Mouse (Mus musculus) embryonic facial prominence, embryonic 10.5 days (tissue): ENCODE measurements at regions not wholly inside any gene's neighbourhood (a gene's known extent, or its start where the extent isn't known, plus 50 kb on each side); places are given as distances from the start of the nearest gene placed in this dataset.

Source experiments
- DNase-seq: peaks from one replicate; pipeline ENCODE4 v3.0.0-alpha.2; 2017; ENCODE audit warnings: low spot score
- H3K27ac ChIP-seq: fragments of 300-500 bp; sonication (generic); replicated peaks from 2 replicates; pipeline ENCODE4 v1.5.1; 2016; ENCODE audit warnings: mild to moderate bottlenecking
- H3K27me3 ChIP-seq: fragments of 300-500 bp; sonication (generic); replicated peaks from 2 replicates; pipeline ENCODE4 v1.6.1; 2016; ENCODE audit warnings: low read depth, mild to moderate bottlenecking; ENCODE audit not compliant: poor library complexity, severe bottlenecking
- H3K36me3 ChIP-seq: fragments of 300-500 bp; sonication (generic); replicated peaks from 2 replicates; pipeline ENCODE4 v1.6.1; 2016; ENCODE audit warnings: mild to moderate bottlenecking, moderate library complexity
- H3K4me1 ChIP-seq: fragments of 300-500 bp; sonication (generic); 2 replicates; pipeline ENCODE4 v1.6.1; 2016
- H3K4me3 ChIP-seq: fragments of 300-500 bp; sonication (generic); 2 replicates; pipeline ENCODE4 v1.5.1; 2016; ENCODE audit warnings: mild to moderate bottlenecking, moderate library complexity
- H3K9me3 ChIP-seq: fragments of 300-500 bp; sonication (generic); 2 replicates; pipeline ENCODE4 v1.6.1; 2016; ENCODE audit warnings: mild to moderate bottlenecking
- WGBS: fragments of 180-500 bp; shearing (Covaris S2); methylation state at CpG from one replicate; pipeline ENCODE4 v1.1.7; 2016; 5-methylcytosine and 5-hydroxymethylcytosine counted together

- H3K27ac ChIP-seq: no peak overlapping the region
- H3K4me3 ChIP-seq: no peak overlapping the region
- no peaks in the 10 kb centered on the region for H3K9me3 ChIP-seq
- no peaks in the 10 kb centered on the region for H3K4me1 ChIP-seq
- DNase-seq: no peak
- H3K27me3 ChIP-seq: no peaks in the 10 kb centered on the region
- WGBS: 60% methylated on average over 3 of the region's 3 CpGs
- no peaks in the 10 kb centered on the region for H3K36me3 ChIP-seq
Observed at GRCm38 (mm10) chr16:24296790-24297189, 96.5 kb upstream of the Lpp start.

DNA sequence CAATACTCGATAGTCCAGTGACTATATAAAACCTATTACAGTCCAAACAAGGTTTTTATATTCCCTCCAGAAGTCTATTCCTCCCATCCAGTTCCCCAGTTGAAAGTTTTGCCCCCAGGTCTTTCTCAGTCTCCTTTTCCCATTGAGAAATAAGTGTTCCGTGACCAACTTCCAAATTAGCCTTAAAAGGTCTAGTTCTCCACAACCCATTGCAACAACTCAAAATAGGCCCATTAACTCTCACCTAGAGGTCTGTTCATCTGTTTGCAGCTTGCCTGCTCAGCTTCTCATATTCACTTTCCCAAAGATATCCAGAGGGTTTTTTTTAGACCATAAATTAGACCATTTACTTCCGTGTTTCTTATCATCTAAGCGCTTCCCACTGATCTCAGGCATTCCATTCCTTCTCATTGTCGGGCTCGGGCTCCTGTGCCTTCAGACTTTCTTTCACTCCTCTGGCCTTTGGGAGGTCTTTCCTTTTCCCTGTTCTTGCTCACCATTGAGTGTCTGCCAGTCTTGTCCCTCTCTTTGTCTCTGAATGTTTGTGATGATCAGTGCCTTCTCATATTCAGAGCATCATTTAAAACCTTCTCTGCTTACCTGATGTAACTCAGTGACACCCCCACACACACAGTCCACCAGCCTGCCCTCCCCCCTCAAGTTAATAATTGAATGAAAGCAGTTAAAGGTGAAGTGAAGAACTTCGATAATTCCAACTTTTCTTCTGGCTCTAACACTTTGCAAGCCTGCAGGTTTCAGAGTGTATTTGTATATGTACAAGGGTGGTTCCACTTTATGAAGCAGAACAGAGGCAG is 97.5 kb upstream of the Lpp start:
- H3K27ac ChIP-seq: no peak overlapping the region
- H3K27me3 ChIP-seq: no peaks in the 10 kb centered on the region
- no peak for DNase-seq
- no peak overlapping the region for H3K4me3 ChIP-seq
- no peaks in the 10 kb centered on the region for H3K36me3 ChIP-seq
- H3K9me3 ChIP-seq: no peaks in the 10 kb centered on the region
- H3K4me1 ChIP-seq: no peaks in the 10 kb centered on the region
- WGBS: 83% methylated on average over 7 of the region's 7 CpGs

DNA sequence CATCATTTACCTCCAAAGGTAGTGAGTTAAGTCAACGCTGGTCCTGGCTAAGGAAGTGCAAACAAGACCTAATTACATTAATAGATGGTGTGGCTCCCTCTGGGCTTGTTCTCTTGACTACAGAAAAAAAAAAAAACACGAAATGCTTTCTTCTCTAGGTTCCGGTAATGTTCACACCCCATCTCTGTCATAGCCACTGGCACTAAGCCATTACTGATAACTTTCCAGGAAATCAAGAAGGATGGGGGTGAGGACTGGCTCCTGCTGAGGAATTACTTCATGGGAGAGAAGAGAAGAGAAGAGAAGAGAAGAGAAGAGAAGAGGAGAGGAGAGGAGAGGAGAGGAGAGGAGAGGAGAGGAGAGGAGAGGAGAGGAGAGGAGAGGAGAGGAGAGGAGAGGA is 109.1 kb upstream of the Lpp start:
- DNase-seq: no peak

DNA sequence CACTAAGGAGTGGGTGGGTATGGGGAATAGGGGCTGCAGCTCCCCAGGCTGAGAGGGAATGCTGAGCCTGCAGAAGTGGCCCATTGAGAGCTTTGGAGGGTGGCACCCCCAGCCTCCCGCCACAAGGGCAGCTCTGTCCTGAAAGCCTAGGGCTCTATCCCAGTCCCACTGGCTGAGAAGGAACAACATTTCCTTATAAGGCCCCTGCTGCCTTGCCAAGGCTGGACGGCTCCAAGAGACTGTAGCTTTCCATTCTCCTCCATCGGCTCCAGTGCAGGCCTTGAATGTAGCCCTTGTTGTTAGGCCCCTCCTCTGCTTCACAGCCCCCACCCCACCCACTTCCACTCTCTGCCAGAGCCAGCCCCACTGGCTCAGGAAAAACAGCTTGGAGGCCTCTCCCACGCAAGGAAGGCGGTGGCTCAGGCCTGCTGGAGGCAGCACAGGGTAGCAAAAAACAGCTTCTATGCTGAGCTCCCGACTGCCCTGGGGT is 111.1 kb upstream of the Lpp start:
- peak; percentile 68 for DNase-seq
- H3K27ac ChIP-seq: peak overlapping the region; percentile 75
- peaks cover 17% of the 10 kb centered on the region for H3K4me1 ChIP-seq
- 12% methylated on average over 6 of the region's 6 CpGs for WGBS
- H3K4me3 ChIP-seq: no peak overlapping the region
- H3K9me3 ChIP-seq: no peaks in the 10 kb centered on the region
- no peaks in the 10 kb centered on the region for H3K27me3 ChIP-seq
- no peaks in the 10 kb centered on the region for H3K36me3 ChIP-seq

More for the DNA sequence above, 109.1 kb upstream of the Lpp start:
- Histone ChIP-seq H3K36me3 (no peaks in the 10 kb centered on the region), H3K4me1 (peaks cover 11% of the 10 kb centered on the region), H3K9me3 (no peaks in the 10 kb centered on the region), H3K4me3 (no peak overlapping the region), H3K27me3 (no peaks in the 10 kb centered on the region), H3K27ac (no peak overlapping the region)
- 36% methylated on average over 3 of the region's 3 CpGs for WGBS

- 77% methylated on average over 5 of the region's 5 CpGs for WGBS
- Histone ChIP-seq H3K27me3 (no peaks in the 10 kb centered on the region), H3K4me3 (no peak overlapping the region), H3K27ac (peak overlapping the region; percentile 75), H3K9me3 (no peaks in the 10 kb centered on the region), H3K36me3 (no peaks in the 10 kb centered on the region), H3K4me1 (peaks cover 17% of the 10 kb centered on the region)
- DNase-seq: no peak
Observed at GRCm38 (mm10) chr16:24281561-24281960, 111.7 kb upstream of the Lpp start.

- peaks cover 17% of the 10 kb centered on the region for H3K4me1 ChIP-seq
- no peak overlapping the region for H3K27ac ChIP-seq
- DNase-seq: no peak
- H3K36me3 ChIP-seq: no peaks in the 10 kb centered on the region
- no peaks in the 10 kb centered on the region for H3K9me3 ChIP-seq
- 85% methylated on average over 7 of the region's 7 CpGs for WGBS
- no peak overlapping the region for H3K4me3 ChIP-seq
- no peaks in the 10 kb centered on the region for H3K27me3 ChIP-seq
Observed at GRCm38 (mm10) chr16:24277857-24278256, 115.5 kb upstream of the Lpp start.

DNA sequence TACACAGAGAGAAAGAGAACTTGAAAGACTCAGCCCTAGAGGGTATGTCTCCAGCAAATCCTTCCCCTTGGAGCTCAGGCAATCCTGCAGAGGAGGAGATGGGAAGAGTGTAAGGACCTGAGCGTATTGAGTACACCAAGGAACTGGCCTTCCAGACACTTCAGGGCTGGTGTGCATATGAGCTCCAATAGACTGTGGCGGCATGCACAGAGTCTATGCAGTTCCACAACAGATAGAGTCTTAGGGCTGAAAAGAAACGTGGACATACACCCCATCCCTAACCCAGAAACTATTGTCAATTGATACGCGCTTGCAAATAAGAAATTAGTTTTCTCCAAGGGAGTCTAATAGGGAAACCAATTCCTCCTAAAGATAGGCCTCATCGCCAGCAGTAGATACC is 130.6 kb upstream of the Lpp start:
- DNase-seq: no peak
- WGBS: 92% methylated on average over 6 of the region's 6 CpGs
- Histone ChIP-seq H3K9me3 (no peaks in the 10 kb centered on the region), H3K27me3 (no peaks in the 10 kb centered on the region), H3K4me3 (no peak overlapping the region), H3K36me3 (no peaks in the 10 kb centered on the region), H3K27ac (no peak overlapping the region), H3K4me1 (no peaks in the 10 kb centered on the region)

- Histone ChIP-seq H3K36me3 (no peaks in the 10 kb centered on the region), H3K4me3 (no peak overlapping the region), H3K4me1 (no peaks in the 10 kb centered on the region), H3K27ac (no peak overlapping the region), H3K27me3 (no peaks in the 10 kb centered on the region), H3K9me3 (no peaks in the 10 kb centered on the region)
- WGBS: 79% methylated on average over 3 of the region's 3 CpGs
- no peak for DNase-seq
Observed at GRCm38 (mm10) chr16:24259711-24260230, 133.5 kb upstream of the Lpp start.

DNA sequence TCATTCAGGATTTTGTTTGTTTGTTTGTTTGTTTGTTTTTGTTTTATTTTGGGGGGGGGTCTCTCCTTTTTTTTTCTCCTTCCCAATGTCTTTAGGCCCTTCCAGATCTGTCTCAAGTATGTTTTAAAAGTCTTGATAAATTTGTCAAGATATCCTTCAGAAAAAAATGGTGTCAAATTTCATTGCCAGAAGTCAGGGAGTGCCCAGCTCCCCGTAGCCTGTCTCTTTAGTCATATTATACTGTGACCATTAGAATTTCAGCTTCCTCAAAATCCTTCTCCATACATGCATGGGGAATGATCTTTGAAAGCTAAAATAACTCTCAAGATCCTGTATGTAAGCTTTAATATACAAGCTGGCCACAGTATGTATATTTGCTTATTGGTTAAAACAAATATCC is 134.3 kb upstream of the Lpp start:
- Histone ChIP-seq H3K9me3 (no peaks in the 10 kb centered on the region), H3K27me3 (no peaks in the 10 kb centered on the region), H3K4me1 (no peaks in the 10 kb centered on the region), H3K36me3 (no peaks in the 10 kb centered on the region), H3K4me3 (no peak overlapping the region), H3K27ac (no peak overlapping the region)
- DNase-seq: no peak
- 34% methylated on average over 1 of the region's 1 CpGs for WGBS

DNA sequence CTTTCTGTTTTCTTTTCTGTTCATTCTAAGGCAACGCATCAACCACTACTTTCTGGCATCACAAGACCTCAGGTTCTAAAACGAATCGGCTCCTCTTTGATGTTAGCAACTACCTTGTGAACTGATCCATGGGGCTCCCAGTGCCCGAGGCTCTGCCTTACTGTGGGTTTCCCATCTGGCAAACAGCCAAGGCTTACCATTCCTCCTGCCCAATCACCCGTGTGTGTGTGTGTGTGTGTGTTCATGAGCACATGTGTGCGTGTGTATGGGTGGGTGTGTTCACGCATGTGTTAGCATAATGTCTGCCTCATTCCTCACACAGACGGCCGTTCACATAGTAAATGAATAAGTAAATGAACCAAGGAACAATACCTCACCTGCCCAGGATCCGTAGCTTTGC is 138.3 kb upstream of the Lpp start:
- Histone ChIP-seq H3K27ac (no peak overlapping the region), H3K4me1 (no peaks in the 10 kb centered on the region), H3K4me3 (no peak overlapping the region), H3K9me3 (no peaks in the 10 kb centered on the region), H3K36me3 (no peaks in the 10 kb centered on the region), H3K27me3 (no peaks in the 10 kb centered on the region)
- DNase-seq: no peak
- 86% methylated on average over 10 of the region's 10 CpGs for WGBS

- no peaks in the 10 kb centered on the region for H3K4me1 ChIP-seq
- H3K36me3 ChIP-seq: no peaks in the 10 kb centered on the region
- DNase-seq: no peak
- H3K9me3 ChIP-seq: no peaks in the 10 kb centered on the region
- no peaks in the 10 kb centered on the region for H3K27me3 ChIP-seq
- H3K4me3 ChIP-seq: no peak overlapping the region
- H3K27ac ChIP-seq: no peak overlapping the region
Observed at GRCm38 (mm10) chr16:24254590-24254989, 138.7 kb upstream of the Lpp start.

- Histone ChIP-seq H3K27ac (no peak overlapping the region), H3K4me3 (no peak overlapping the region), H3K36me3 (no peaks in the 10 kb centered on the region), H3K4me1 (no peaks in the 10 kb centered on the region), H3K27me3 (no peaks in the 10 kb centered on the region), H3K9me3 (no peaks in the 10 kb centered on the region)
- WGBS: 81% methylated on average over 4 of the region's 4 CpGs
- DNase-seq: no peak
Observed at GRCm38 (mm10) chr16:24254143-24254542, 139.2 kb upstream of the Lpp start.

GRCm38 (mm10) chr16:24247291-24247690 is 146.0 kb upstream of the Lpp start:
- Histone ChIP-seq H3K27ac (no peak overlapping the region), H3K4me3 (no peak overlapping the region), H3K27me3 (no peaks in the 10 kb centered on the region), H3K4me1 (no peaks in the 10 kb centered on the region), H3K9me3 (no peaks in the 10 kb centered on the region), H3K36me3 (no peaks in the 10 kb centered on the region)
- WGBS: 84% methylated on average over 5 of the region's 5 CpGs
- no peak for DNase-seq
